Mouse (Mus musculus) myocyte (in vitro differentiated cells): ENCODE measurements around the gene Csf2rb2.

Experiments used
- CEBPB ChIP-seq: IDR thresholded peaks from 2 replicates; pipeline ENCODE4 v1.6.1; 2011; ENCODE audit warnings: mild to moderate bottlenecking, moderate library complexity; ENCODE audit not compliant: poor library complexity, insufficient read depth, severe bottlenecking
- E2F4 ChIP-seq: IDR thresholded peaks from one replicate; pipeline ENCODE4 v1.6.1; 2011; ENCODE audit warnings: mild to moderate bottlenecking, control low read depth, moderate library complexity; ENCODE audit not compliant: insufficient read depth
- MAX ChIP-seq: IDR thresholded peaks from one replicate; pipeline ENCODE4 v1.6.1; 2011; ENCODE audit warnings: low read depth, mild to moderate bottlenecking, control low read depth
- MYOD1 ChIP-seq, 3 experiments: IDR thresholded peaks; one replicate each; pipeline ENCODE4 v1.6.1; 2011; ENCODE audit warnings: control low read depth in 2 of 3, low read depth in 2 of 3, mild to moderate bottlenecking in 2 of 3, moderate library complexity in 1 of 3; ENCODE audit not compliant: insufficient read length in 2 of 3, control insufficient read depth in 1 of 3
- MYOG ChIP-seq, 3 experiments: IDR thresholded peaks; one replicate each; pipeline ENCODE4 v1.6.1; 2011; ENCODE audit warnings: control low read depth in 2 of 3, low read depth in 2 of 3, mild to moderate bottlenecking in 2 of 3; ENCODE audit not compliant: insufficient read length in 2 of 3, control insufficient read depth in 1 of 3, insufficient read depth in 1 of 3
- POLR2A ChIP-seq: IDR thresholded peaks from one replicate; pipeline ENCODE4 v1.6.1; 2011; ENCODE audit warnings: low read depth, mild to moderate bottlenecking, control low read depth, moderate library complexity; ENCODE audit not compliant: insufficient read length
- POLR2AphosphoS2 ChIP-seq: IDR thresholded peaks from one replicate; pipeline ENCODE4 v1.6.1; 2011; ENCODE audit warnings: low read depth, control low read depth; ENCODE audit not compliant: insufficient read length
- REST ChIP-seq: IDR thresholded peaks from one replicate; pipeline ENCODE4 v1.6.1; 2011; ENCODE audit warnings: mild to moderate bottlenecking, control low read depth, moderate library complexity; ENCODE audit not compliant: insufficient read depth, insufficient read length
- SRF ChIP-seq: IDR thresholded peaks from one replicate; pipeline ENCODE4 v1.6.1; 2011; ENCODE audit warnings: low read depth; ENCODE audit not compliant: control insufficient read depth, insufficient read length
- TCF12 ChIP-seq: IDR thresholded peaks from one replicate; pipeline ENCODE4 v1.6.1; 2011; ENCODE audit warnings: mild to moderate bottlenecking, control low read depth; ENCODE audit not compliant: poor library complexity, insufficient read depth, severe bottlenecking
- TCF3 ChIP-seq: IDR thresholded peaks from one replicate; pipeline ENCODE4 v1.6.1; 2011; ENCODE audit warnings: low read depth, control low read depth; ENCODE audit not compliant: insufficient read length
- USF1 ChIP-seq: IDR thresholded peaks from one replicate; pipeline ENCODE4 v1.6.1; 2011; ENCODE audit warnings: low read depth, mild to moderate bottlenecking, control low read depth, moderate library complexity

- TF ChIP-seq MAX (no peak), POLR2A (no peak), CEBPB (no peak), TCF3 (no peak), MYOG (IDR thresholded peaks at IDR 0.05; ENCODE audit: control insufficient read depth in 1 of 3, insufficient read depth in 1 of 3, insufficient read length in 2 of 3, low read depth in 2 of 3) (no peak), POLR2AphosphoS2 (no peak), E2F4 (no peak), USF1 (no peak), MYOD1 (IDR thresholded peaks at IDR 0.05; ENCODE audit: control insufficient read depth in 1 of 3, insufficient read length in 2 of 3, low read depth in 2 of 3) (no peak), REST (no peak), TCF12 (no peak), SRF (no peak)
Measured at GRCm38 (mm10) chr15:78244695-78245492, 60.6 kb downstream of the Csf2rb2 start, which contains the start of gene Ncf4.
